Mouse (Mus musculus) neural tube, embryonic 11.5 days (tissue): ENCODE data around the gene Hspa2. TPM values are rescaled to one million over a fixed set of nuclear protein-coding genes. Genes with fewer than 3 reads are reported as not detected.

Experiments
- ATAC-seq: fragments of 200-750 bp; cut with Nextera tagmentation; 2 replicates; pipeline ENCODE4 v1.8.0; 2017; ENCODE audit warnings: moderate number of reproducible peaks, mild to moderate bottlenecking, moderate TSS enrichment, moderate library complexity; ENCODE audit not compliant: insufficient read depth, low FRiP score, low TSS enrichment
- DNase-seq: peaks from one replicate; pipeline ENCODE4 v3.0.0-alpha.2; 2015; ENCODE audit warnings: low spot score
- H3K27ac ChIP-seq: fragments of 300-500 bp; sonication (generic); 2 replicates; pipeline ENCODE4 v1.5.1; 2014; ENCODE audit warnings: low read depth, mild to moderate bottlenecking, low read length
- H3K27me3 ChIP-seq: fragments of 300-500 bp; sonication (generic); 2 replicates; pipeline ENCODE4 v1.6.1; 2014; ENCODE audit warnings: mild to moderate bottlenecking, low read length, mixed read lengths; ENCODE audit not compliant: control insufficient read depth, insufficient read depth
- H3K36me3 ChIP-seq: fragments of 300-500 bp; sonication (generic); 2 replicates; pipeline ENCODE4 v1.6.1; 2014; ENCODE audit warnings: mild to moderate bottlenecking, low read length, moderate library complexity, mixed read lengths; ENCODE audit not compliant: control insufficient read depth, insufficient read depth
- H3K4me1 ChIP-seq: fragments of 300-500 bp; sonication (generic); 2 replicates; pipeline ENCODE4 v1.6.1; 2014; ENCODE audit warnings: low read length, mixed read lengths; ENCODE audit not compliant: control insufficient read depth, insufficient read depth
- H3K4me2 ChIP-seq: fragments of 300-500 bp; sonication (generic); 2 replicates; pipeline ENCODE4 v1.6.1; 2014; ENCODE audit warnings: low read depth, mild to moderate bottlenecking, moderate library complexity
- H3K4me3 ChIP-seq: fragments of 300-500 bp; sonication (generic); 2 replicates; pipeline ENCODE4 v1.5.1; 2014; ENCODE audit warnings: low read depth, low read length
- H3K9ac ChIP-seq: fragments of 300-500 bp; sonication (generic); 2 replicates; pipeline ENCODE4 v1.6.1; 2014; ENCODE audit warnings: mild to moderate bottlenecking, low read length
- H3K9me3 ChIP-seq: fragments of 300-500 bp; sonication (generic); 2 replicates; pipeline ENCODE4 v1.6.1; 2016; ENCODE audit warnings: low read length; ENCODE audit not compliant: control insufficient read depth
- WGBS: fragments of 180-500 bp; shearing (Covaris S2); extraction: QIAGEN DNeasy Blood & Tissue Kit; methylation state at CpG from one replicate; pipeline ENCODE4 v1.1.7; 2014; 5-methylcytosine and 5-hydroxymethylcytosine counted together
- polyA plus RNA-seq: library from polyadenylated mRNA; unstranded; fragments of >200 nt; fragmentation: Nextera tagmentation; extraction: Ambion mirVana; gene quantifications from 2 replicates; pipeline ENCODE4 v1.2.1, GENCODE M21; 2014

Gene Hspa2
- polyA plus RNA-seq, 1 experiment from 2014 or later, result 5.1 TPM

DNA sequence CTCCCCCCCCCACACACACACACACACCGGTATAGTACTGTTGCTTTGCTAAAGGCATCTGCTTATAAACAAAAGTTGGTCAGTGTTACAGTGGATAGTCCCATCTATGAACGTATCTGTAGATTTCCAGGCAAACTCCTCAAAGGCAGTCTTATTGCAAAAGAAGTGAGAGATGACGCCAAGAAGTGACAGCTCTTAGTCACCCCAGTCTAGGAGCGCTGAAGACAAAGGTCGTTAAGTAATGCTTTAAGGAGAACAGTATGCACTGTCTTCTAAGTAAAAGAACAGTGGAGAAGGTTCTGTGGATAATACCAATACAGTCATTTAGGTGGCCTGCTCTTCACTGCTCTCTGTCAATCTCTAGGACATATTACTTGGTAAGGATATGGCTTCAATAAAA, 11.0 kb upstream of the Hspa2 start:
- DNase-seq (no peak), ATAC-seq (no peak)
- no peak overlapping the region for H3K4me3 ChIP-seq
- no peaks in the 10 kb centered on the region for H3K4me1 ChIP-seq
- no peak overlapping the region for H3K4me2 ChIP-seq
- no peaks in the 10 kb centered on the region for H3K27me3 ChIP-seq
- no peak overlapping the region for H3K27ac ChIP-seq
- no peaks in the 10 kb centered on the region for H3K36me3 ChIP-seq
- WGBS, result 86% methylated on average over 5 of the region's 5 CpGs
- H3K9me3 ChIP-seq, result no peaks in the 10 kb centered on the region
- H3K9ac ChIP-seq, result no peak overlapping the region

GRCm38 (mm10) chr12:76397281-76397680, 6.7 kb upstream of the Hspa2 start:
- no peaks in the 10 kb centered on the region for H3K4me1 ChIP-seq
- ATAC-seq (no peak), DNase-seq (no peak)
- H3K9ac ChIP-seq, result no peak overlapping the region
- no peak overlapping the region for H3K4me2 ChIP-seq
- H3K27me3 ChIP-seq, result no peaks in the 10 kb centered on the region
- no peaks in the 10 kb centered on the region for H3K9me3 ChIP-seq
- no peaks in the 10 kb centered on the region for H3K36me3 ChIP-seq
- no peak overlapping the region for H3K27ac ChIP-seq
- no peak overlapping the region for H3K4me3 ChIP-seq
- 85% methylated on average over 5 of the region's 5 CpGs for WGBS

DNA sequence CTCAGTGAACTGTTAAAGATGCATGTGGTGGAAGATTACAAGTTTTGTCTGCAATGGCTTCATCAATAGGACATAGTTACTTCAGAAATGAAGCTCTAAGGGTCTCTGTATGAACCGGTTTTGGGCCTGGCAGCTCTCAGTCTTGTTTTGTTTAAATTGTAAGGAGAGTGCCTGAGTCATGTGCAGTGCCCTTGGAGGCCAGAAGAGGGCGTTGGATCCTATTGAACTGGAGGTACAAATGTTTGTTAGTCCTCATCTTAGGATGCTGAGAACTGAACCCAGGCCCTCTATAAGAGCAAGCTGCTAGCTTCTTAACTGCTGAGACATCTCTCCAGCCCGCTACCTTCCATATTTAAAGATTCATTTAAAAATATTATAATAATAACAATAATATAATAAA, 2.3 kb upstream of the Hspa2 start:
- Histone ChIP-seq H3K9ac (no peak overlapping the region), H3K4me1 (peaks cover 6% of the 10 kb centered on the region), H3K27me3 (peaks cover 23% of the 10 kb centered on the region), H3K27ac (no peak overlapping the region), H3K36me3 (no peaks in the 10 kb centered on the region), H3K4me2 (no peak overlapping the region), H3K4me3 (no peak overlapping the region), H3K9me3 (no peaks in the 10 kb centered on the region)
- 63% methylated on average over 3 of the region's 3 CpGs for WGBS
- no peak for ATAC-seq
- DNase-seq, result no peak

- peak; percentile 15 for DNase-seq
- H3K4me1 ChIP-seq, result peaks cover 6% of the 10 kb centered on the region
- H3K4me3 ChIP-seq, result peak overlapping the region; percentile 63
- peak overlapping the region; percentile 66 for H3K9ac ChIP-seq
- ATAC-seq, result peak; percentile 90
- under 1% methylated on average over 52 of the region's 54 CpGs for WGBS
- H3K27ac ChIP-seq, result peak overlapping the region; percentile 78
- peak overlapping the region; percentile 75 for H3K4me2 ChIP-seq
- H3K9me3 ChIP-seq, result no peaks in the 10 kb centered on the region
- H3K36me3 ChIP-seq, result no peaks in the 10 kb centered on the region
- peaks cover 36% of the 10 kb centered on the region for H3K27me3 ChIP-seq
Observed at GRCm38 (mm10) chr12:76402991-76403885, 738 bp upstream of the Hspa2 start.

DNA sequence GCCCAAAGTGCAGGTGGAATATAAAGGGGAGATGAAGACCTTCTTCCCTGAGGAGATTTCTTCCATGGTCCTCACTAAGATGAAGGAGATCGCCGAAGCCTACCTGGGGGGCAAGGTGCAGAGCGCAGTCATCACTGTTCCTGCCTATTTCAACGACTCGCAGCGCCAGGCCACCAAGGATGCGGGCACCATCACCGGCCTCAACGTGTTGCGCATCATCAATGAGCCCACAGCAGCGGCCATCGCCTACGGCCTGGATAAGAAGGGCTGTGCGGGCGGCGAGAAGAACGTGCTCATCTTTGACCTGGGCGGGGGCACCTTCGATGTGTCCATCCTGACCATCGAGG, 833 bp downstream of the Hspa2 start:
- no peak overlapping the region for H3K27ac ChIP-seq
- WGBS, result 9% methylated on average over 20 of the region's 20 CpGs
- DNase-seq (no peak), ATAC-seq (no peak)
- H3K4me2 ChIP-seq, result peak overlapping the region; percentile 75
- no peaks in the 10 kb centered on the region for H3K36me3 ChIP-seq
- H3K27me3 ChIP-seq, result peaks cover 36% of the 10 kb centered on the region
- no peak overlapping the region for H3K9ac ChIP-seq
- no peaks in the 10 kb centered on the region for H3K9me3 ChIP-seq
- H3K4me1 ChIP-seq, result peaks cover 6% of the 10 kb centered on the region
- H3K4me3 ChIP-seq, result peak overlapping the region; percentile 63

GRCm38 (mm10) chr12:76405183-76405970, 1.4 kb downstream of the Hspa2 start:
- H3K27me3 ChIP-seq, result peaks cover 36% of the 10 kb centered on the region

DNA sequence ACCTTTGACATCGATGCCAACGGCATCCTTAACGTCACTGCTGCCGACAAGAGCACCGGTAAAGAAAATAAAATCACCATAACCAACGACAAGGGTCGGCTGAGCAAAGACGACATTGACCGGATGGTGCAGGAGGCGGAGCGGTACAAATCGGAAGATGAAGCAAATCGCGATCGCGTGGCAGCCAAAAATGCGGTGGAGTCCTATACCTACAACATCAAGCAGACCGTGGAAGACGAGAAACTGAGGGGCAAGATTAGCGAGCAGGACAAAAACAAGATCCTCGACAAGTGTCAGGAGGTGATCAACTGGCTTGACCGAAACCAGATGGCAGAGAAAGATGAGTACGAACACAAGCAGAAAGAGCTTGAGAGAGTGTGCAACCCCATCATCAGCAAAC, 2.0 kb downstream of the Hspa2 start:
- no peaks in the 10 kb centered on the region for H3K36me3 ChIP-seq
- no peaks in the 10 kb centered on the region for H3K9me3 ChIP-seq
- peak; percentile 44 for DNase-seq
- peaks cover 6% of the 10 kb centered on the region for H3K4me1 ChIP-seq
- H3K4me2 ChIP-seq, result 0 out of 2 replicates have a peak overlapping the region, but pooled peaks have one; percentile 12
- peak overlapping the region; percentile 12; the same call in 1 of the 2 replicates for H3K4me3 ChIP-seq
- no peak overlapping the region for H3K27ac ChIP-seq
- WGBS, result 3% methylated on average over 23 of the region's 23 CpGs
- no peak for ATAC-seq
- no peak overlapping the region for H3K9ac ChIP-seq
- H3K27me3 ChIP-seq, result peaks cover 36% of the 10 kb centered on the region

More at GRCm38 (mm10) chr12:76405183-76405970, 1.4 kb downstream of the Hspa2 start:
- 3% methylated on average over 64 of the region's 64 CpGs for WGBS
- peak overlapping the region; percentile 75 for H3K4me2 ChIP-seq
- H3K27ac ChIP-seq, result no peak overlapping the region
- no peak overlapping the region for H3K9ac ChIP-seq
- peaks cover 6% of the 10 kb centered on the region for H3K4me1 ChIP-seq
- H3K4me3 ChIP-seq, result peak overlapping the region; percentile 63
- ATAC-seq (no peak), DNase-seq (peak; percentile 55)
- no peaks in the 10 kb centered on the region for H3K36me3 ChIP-seq
- no peaks in the 10 kb centered on the region for H3K9me3 ChIP-seq

DNA sequence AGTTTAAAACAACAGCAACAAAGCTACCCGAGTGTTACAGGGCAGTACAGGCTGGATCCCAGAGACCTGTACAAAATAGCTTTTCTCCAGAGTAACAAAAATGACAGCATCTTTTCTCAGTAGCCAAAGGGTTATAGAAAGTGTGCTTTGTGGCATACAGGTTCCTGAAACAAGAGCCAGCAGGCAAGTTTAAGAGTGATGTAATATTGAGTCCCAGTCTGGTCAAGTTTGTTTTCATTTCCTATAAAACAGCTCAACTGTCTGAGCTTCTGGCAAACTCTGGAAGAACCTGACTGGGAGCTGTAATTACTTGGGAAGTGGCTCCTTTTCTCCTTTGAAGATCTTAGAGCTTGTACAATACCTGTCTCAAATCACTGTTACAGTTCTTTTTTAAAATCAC, 3.2 kb downstream of the Hspa2 start:
- Histone ChIP-seq H3K4me3 (no peak overlapping the region), H3K9ac (no peak overlapping the region), H3K4me2 (no peak overlapping the region), H3K27ac (no peak overlapping the region), H3K36me3 (no peaks in the 10 kb centered on the region), H3K4me1 (peaks cover 6% of the 10 kb centered on the region), H3K27me3 (peaks cover 36% of the 10 kb centered on the region), H3K9me3 (no peaks in the 10 kb centered on the region)
- no peak for ATAC-seq
- WGBS, result 48% methylated on average over 1 of the region's 1 CpGs
- no peak for DNase-seq
